Mouse (Mus musculus): Measurements from ENCODE around the gene Cracr2b. TPM values are rescaled to one million over a fixed set of nuclear protein-coding genes. Genes with fewer than 3 reads are reported as not detected.

Cracr2b gene
- polyA plus RNA-seq, 1 experiment from 2014 or later = 13.1 TPM

- ATAC-seq (ENCODE audit: low FRiP score, low TSS enrichment) = no peak
- Histone ChIP-seq H3K4me1 (ENCODE audit: control insufficient read depth, insufficient read depth, low read length) (no peaks in the 10 kb centered on the region), H3K36me3 (ENCODE audit: control insufficient read depth, insufficient read depth, low read length) (no peaks in the 10 kb centered on the region), H3K4me3 (ENCODE audit: low read length) (no peak overlapping the region), H3K9ac (ENCODE audit: low read depth, low read length) (no peak overlapping the region), H3K27me3 (ENCODE audit: control insufficient read depth, insufficient read depth, low read length) (no peaks in the 10 kb centered on the region), H3K27ac (ENCODE audit: low read depth, low read length) (no peak overlapping the region), H3K9me3 (ENCODE audit: control insufficient read depth, low read length) (no peaks in the 10 kb centered on the region), H3K4me2 (replicated peaks; ENCODE audit: low read depth, low read length) (no peak overlapping the region)
- 82% methylated on average over 9 of the region's 9 CpGs for WGBS
Observed at GRCm38 (mm10) chr7:141420030-141420702, 40.7 kb upstream of the Cracr2b start.

- no peak overlapping the region for H3K27ac ChIP-seq (ENCODE audit: low read depth, low read length)
- WGBS = 53% methylated on average over 4 of the region's 4 CpGs
- 0 out of 2 replicates have a peak, but pooled peaks cover 3% of the 10 kb centered on the region for H3K4me1 ChIP-seq (ENCODE audit: control insufficient read depth, insufficient read depth, low read length)
- H3K4me2 ChIP-seq (replicated peaks; ENCODE audit: low read depth, low read length) = no peak overlapping the region
- no peaks in the 10 kb centered on the region for H3K27me3 ChIP-seq (ENCODE audit: control insufficient read depth, insufficient read depth, low read length)
- H3K36me3 ChIP-seq (ENCODE audit: control insufficient read depth, insufficient read depth, low read length) = no peaks in the 10 kb centered on the region
- H3K9ac ChIP-seq (ENCODE audit: low read depth, low read length) = no peak overlapping the region
- H3K4me3 ChIP-seq (ENCODE audit: low read length) = no peak overlapping the region
- no peak for ATAC-seq (ENCODE audit: low FRiP score, low TSS enrichment)
- no peaks in the 10 kb centered on the region for H3K9me3 ChIP-seq (ENCODE audit: control insufficient read depth, low read length)
Observed at GRCm38 (mm10) chr7:141423811-141424210, 37.1 kb upstream of the Cracr2b start.

- WGBS = 83% methylated on average over 12 of the region's 12 CpGs
- Histone ChIP-seq H3K27ac (ENCODE audit: low read depth, low read length) (no peak overlapping the region), H3K9me3 (ENCODE audit: control insufficient read depth, low read length) (no peaks in the 10 kb centered on the region), H3K4me2 (replicated peaks; ENCODE audit: low read depth, low read length) (no peak overlapping the region), H3K27me3 (ENCODE audit: control insufficient read depth, insufficient read depth, low read length) (no peaks in the 10 kb centered on the region), H3K36me3 (ENCODE audit: control insufficient read depth, insufficient read depth, low read length) (peaks cover 20% of the 10 kb centered on the region), H3K9ac (ENCODE audit: low read depth, low read length) (no peak overlapping the region), H3K4me1 (ENCODE audit: control insufficient read depth, insufficient read depth, low read length) (peaks cover 13% of the 10 kb centered on the region), H3K4me3 (ENCODE audit: low read length) (no peak overlapping the region)
- no peak for ATAC-seq (ENCODE audit: low FRiP score, low TSS enrichment)
Observed at GRCm38 (mm10) chr7:141426948-141427730, 33.8 kb upstream of the Cracr2b start.

- no peaks in the 10 kb centered on the region for H3K9me3 ChIP-seq (ENCODE audit: control insufficient read depth, low read length)
- H3K4me2 ChIP-seq (replicated peaks; ENCODE audit: low read depth, low read length) = no peak overlapping the region; the same call in 1 of the 2 replicates
- no peak overlapping the region for H3K27ac ChIP-seq (ENCODE audit: low read depth, low read length)
- no peaks in the 10 kb centered on the region for H3K27me3 ChIP-seq (ENCODE audit: control insufficient read depth, insufficient read depth, low read length)
- no peak for ATAC-seq (ENCODE audit: low FRiP score, low TSS enrichment)
- no peak overlapping the region for H3K4me3 ChIP-seq (ENCODE audit: low read length)
- no peak overlapping the region for H3K9ac ChIP-seq (ENCODE audit: low read depth, low read length)
- peaks cover 33% of the 10 kb centered on the region for H3K36me3 ChIP-seq (ENCODE audit: control insufficient read depth, insufficient read depth, low read length)
- 50% methylated on average over 5 of the region's 5 CpGs for WGBS
- H3K4me1 ChIP-seq (ENCODE audit: control insufficient read depth, insufficient read depth, low read length) = peaks cover 14% of the 10 kb centered on the region
Observed at GRCm38 (mm10) chr7:141428701-141429100, 32.2 kb upstream of the Cracr2b start.

GRCm38 (mm10) chr7:141429310-141429709, 31.6 kb upstream of the Cracr2b start, which contains the start of gene Cend1:
TSS of gene Cend1 (minus strand) at chr7:141429491.
- H3K27me3 ChIP-seq (ENCODE audit: control insufficient read depth, insufficient read depth, low read length) = no peaks in the 10 kb centered on the region
- 5% methylated on average over 19 of the region's 19 CpGs for WGBS
- no peaks in the 10 kb centered on the region for H3K9me3 ChIP-seq (ENCODE audit: control insufficient read depth, low read length)
- H3K36me3 ChIP-seq (ENCODE audit: control insufficient read depth, insufficient read depth, low read length) = peaks cover 34% of the 10 kb centered on the region
- H3K9ac ChIP-seq (ENCODE audit: low read depth, low read length) = 0 out of 2 replicates have a peak within 1 kb of the TSS, but pooled peaks have one; percentile 0
- no peak within 1 kb of the TSS for H3K4me3 ChIP-seq (ENCODE audit: low read length)
- no peak within 1 kb of the TSS for H3K27ac ChIP-seq (ENCODE audit: low read depth, low read length)
- H3K4me2 ChIP-seq (replicated peaks; ENCODE audit: low read depth, low read length) = peak within 1 kb of the TSS; percentile 30
- peaks cover 20% of the 10 kb centered on the region for H3K4me1 ChIP-seq (ENCODE audit: control insufficient read depth, insufficient read depth, low read length)
- ATAC-seq (ENCODE audit: low FRiP score, low TSS enrichment) = peak; percentile 63

GRCm38 (mm10) chr7:141429840-141430584, 30.9 kb upstream of the Cracr2b start:
- Histone ChIP-seq H3K9ac (ENCODE audit: low read depth, low read length) (0 out of 2 replicates have a peak overlapping the region, but pooled peaks have one; percentile 0), H3K27me3 (ENCODE audit: control insufficient read depth, insufficient read depth, low read length) (no peaks in the 10 kb centered on the region), H3K4me3 (ENCODE audit: low read length) (no peak overlapping the region), H3K36me3 (ENCODE audit: control insufficient read depth, insufficient read depth, low read length) (peaks cover 34% of the 10 kb centered on the region), H3K9me3 (ENCODE audit: control insufficient read depth, low read length) (no peaks in the 10 kb centered on the region), H3K27ac (ENCODE audit: low read depth, low read length) (no peak overlapping the region), H3K4me1 (ENCODE audit: control insufficient read depth, insufficient read depth, low read length) (peaks cover 27% of the 10 kb centered on the region), H3K4me2 (replicated peaks; ENCODE audit: low read depth, low read length) (no peak overlapping the region; the same call in 1 of the 2 replicates)
- no peak for ATAC-seq (ENCODE audit: low FRiP score, low TSS enrichment)
- WGBS = 63% methylated on average over 9 of the region's 9 CpGs

- Histone ChIP-seq H3K27ac (ENCODE audit: low read depth, low read length) (no peak overlapping the region), H3K9ac (ENCODE audit: low read depth, low read length) (no peak overlapping the region), H3K4me3 (ENCODE audit: low read length) (no peak overlapping the region), H3K36me3 (ENCODE audit: control insufficient read depth, insufficient read depth, low read length) (peaks cover 34% of the 10 kb centered on the region), H3K27me3 (ENCODE audit: control insufficient read depth, insufficient read depth, low read length) (no peaks in the 10 kb centered on the region), H3K4me1 (ENCODE audit: control insufficient read depth, insufficient read depth, low read length) (peaks cover 33% of the 10 kb centered on the region), H3K4me2 (replicated peaks; ENCODE audit: low read depth, low read length) (no peak overlapping the region), H3K9me3 (ENCODE audit: control insufficient read depth, low read length) (no peaks in the 10 kb centered on the region)
- 99% methylated on average over 9 of the region's 9 CpGs for WGBS
- ATAC-seq (ENCODE audit: low FRiP score, low TSS enrichment) = no peak
Observed at GRCm38 (mm10) chr7:141430585-141431240, 30.2 kb upstream of the Cracr2b start.

GRCm38 (mm10) chr7:141431434-141432185, 29.3 kb upstream of the Cracr2b start:
- no peak overlapping the region for H3K4me3 ChIP-seq (ENCODE audit: low read length)

More at GRCm38 (mm10) chr7:141431434-141432185, 29.3 kb upstream of the Cracr2b start:
- ATAC-seq (ENCODE audit: low FRiP score, low TSS enrichment) = no peak
- Histone ChIP-seq H3K9ac (ENCODE audit: low read depth, low read length) (no peak overlapping the region), H3K27me3 (ENCODE audit: control insufficient read depth, insufficient read depth, low read length) (no peaks in the 10 kb centered on the region), H3K27ac (ENCODE audit: low read depth, low read length) (no peak overlapping the region), H3K4me1 (ENCODE audit: control insufficient read depth, insufficient read depth, low read length) (peaks cover 35% of the 10 kb centered on the region), H3K36me3 (ENCODE audit: control insufficient read depth, insufficient read depth, low read length) (peaks cover 34% of the 10 kb centered on the region), H3K9me3 (ENCODE audit: control insufficient read depth, low read length) (no peaks in the 10 kb centered on the region), H3K4me2 (replicated peaks; ENCODE audit: low read depth, low read length) (no peak overlapping the region)
- WGBS = 91% methylated on average over 19 of the region's 19 CpGs

Data from kidney, embryonic 14.5 days (tissue).